Mouse (Mus musculus) hindbrain, postnatal 0 days (tissue): ENCODE data around the gene Olfr905. TPM values are rescaled to one million over a fixed set of nuclear protein-coding genes. Genes with fewer than 3 reads are reported as not detected.

Experiments used
- ATAC-seq: fragments of 200-750 bp; cut with Nextera tagmentation; 2 replicates; pipeline ENCODE4 v1.8.0; 2017; ENCODE audit warnings: mild to moderate bottlenecking, moderate TSS enrichment, moderate library complexity
- DNase-seq: peaks from one replicate; pipeline ENCODE4 v3.0.0-alpha.2; 2015; ENCODE audit warnings: low spot score
- H3K27ac ChIP-seq: fragments of 300-500 bp; sonication (generic); 2 replicates; pipeline ENCODE4 v1.5.1; 2014; ENCODE audit warnings: mild to moderate bottlenecking
- H3K27me3 ChIP-seq: fragments of 300-500 bp; sonication (generic); 2 replicates; pipeline ENCODE4 v1.6.1; 2014; ENCODE audit warnings: low read length, mixed read lengths; ENCODE audit not compliant: insufficient read depth
- H3K36me3 ChIP-seq: fragments of 300-500 bp; sonication (generic); 2 replicates; pipeline ENCODE4 v1.6.1; 2014; ENCODE audit warnings: low read length, mixed read lengths; ENCODE audit not compliant: insufficient read depth
- H3K4me1 ChIP-seq: fragments of 300-500 bp; sonication (generic); 2 replicates; pipeline ENCODE4 v1.6.1; 2014; ENCODE audit warnings: antibody characterized with exemption, low read length, mixed read lengths; ENCODE audit not compliant: insufficient read depth
- H3K4me2 ChIP-seq: fragments of 300-500 bp; sonication (generic); 2 replicates; pipeline ENCODE4 v1.6.1; 2014; ENCODE audit warnings: low read depth, mild to moderate bottlenecking, low read length, moderate library complexity, mixed read lengths
- H3K4me3 ChIP-seq: fragments of 300-500 bp; sonication (generic); 2 replicates; pipeline ENCODE4 v1.5.1; 2014; ENCODE audit warnings: low read length
- H3K9ac ChIP-seq: fragments of 300-500 bp; sonication (generic); replicated peaks from 2 replicates; pipeline ENCODE4 v1.6.1; 2014; ENCODE audit warnings: mild to moderate bottlenecking, low read length, moderate library complexity, mixed read lengths
- H3K9me3 ChIP-seq: fragments of 300-500 bp; sonication (generic); 2 replicates; pipeline ENCODE4 v1.6.1; 2016; ENCODE audit warnings: low read length, mixed read lengths
- CTCF ChIP-seq: IDR thresholded peaks from 2 replicates; pipeline ENCODE4 v1.5.1; 2016; ENCODE audit warnings: antibody characterized with exemption, control low read depth, low read depth
- WGBS: fragments of 180-500 bp; shearing (Covaris S2); extraction: QIAGEN DNeasy Blood & Tissue Kit; methylation state at CpG from one replicate; pipeline ENCODE4 v1.1.7; 2014; 5-methylcytosine and 5-hydroxymethylcytosine counted together
- polyA plus RNA-seq: library from polyadenylated mRNA; unstranded; fragments of >200 nt; fragmentation: Nextera tagmentation; extraction: Ambion mirVana; gene quantifications from 2 replicates; pipeline ENCODE4 v1.2.1, GENCODE M21; 2015
- total RNA-seq: library from RNA; depleted of rRNA; stranded (reverse); fragments of >200 nt; gene quantifications from 2 replicates; pipeline ENCODE4 v1.2.3, GENCODE M21; 2014; rRNA removed

The Olfr905 gene
- total RNA-seq (not detected in 2 replicates), polyA plus RNA-seq (not detected in 2 replicates)

DNA sequence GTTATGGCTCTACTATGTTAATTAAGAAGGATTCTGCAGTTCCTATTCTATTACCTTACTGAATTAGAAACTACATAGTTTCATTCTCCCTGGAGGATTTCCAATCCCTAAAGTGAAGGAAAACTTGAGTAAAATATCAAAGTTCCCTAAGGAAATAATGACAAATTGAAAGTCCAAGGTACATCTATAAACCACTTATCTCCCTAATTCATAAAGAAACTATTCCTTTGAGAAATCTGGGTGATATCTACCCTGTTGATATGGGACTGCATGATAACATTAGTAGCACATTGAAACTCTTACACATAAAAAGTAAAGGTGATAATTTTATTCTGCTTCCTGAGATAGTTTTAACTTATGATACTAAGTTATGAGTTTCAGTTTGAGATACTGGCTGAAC, at the start of gene Olfr905:
Gene Olfr905 (plus strand): TSS at position 301 of the 400 bp plus-strand sequence.
- H3K4me3 ChIP-seq: no peak within 1 kb of the TSS
- DNase-seq: no peak
- no peak within 1 kb of the TSS for H3K27ac ChIP-seq
- H3K36me3 ChIP-seq: no peaks in the 10 kb centered on the region
- H3K9ac ChIP-seq: no peak within 1 kb of the TSS
- H3K4me2 ChIP-seq: no peak within 1 kb of the TSS
- H3K27me3 ChIP-seq: no peaks in the 10 kb centered on the region
- ATAC-seq: no peak
- H3K9me3 ChIP-seq: no peaks in the 10 kb centered on the region
- no peaks in the 10 kb centered on the region for H3K4me1 ChIP-seq
- no peak for TF ChIP-seq CTCF

DNA sequence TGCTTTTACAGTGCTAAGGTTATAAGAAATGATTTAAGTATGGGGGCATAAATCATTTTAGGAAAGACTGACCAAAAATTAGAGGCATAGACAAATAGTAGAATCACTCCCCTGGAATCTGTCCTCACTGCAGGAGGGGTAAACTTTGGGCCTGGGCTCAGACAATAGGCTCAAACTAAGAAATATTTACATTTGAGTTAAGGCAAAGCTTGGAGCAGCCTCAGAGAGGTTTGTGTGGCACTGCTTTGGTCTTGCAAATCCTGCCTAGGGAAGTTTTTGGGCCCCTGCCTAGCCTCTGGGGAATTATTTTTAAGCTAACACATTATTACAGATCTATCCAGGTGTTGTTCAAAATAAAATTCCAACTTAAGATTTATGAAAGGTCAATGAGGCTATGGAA, 47.1 kb upstream of the Olfr905 start:
- H3K4me1 ChIP-seq: no peaks in the 10 kb centered on the region
- H3K9me3 ChIP-seq: no peaks in the 10 kb centered on the region
- no peak overlapping the region for H3K27ac ChIP-seq
- H3K27me3 ChIP-seq: no peaks in the 10 kb centered on the region
- DNase-seq (no peak), ATAC-seq (no peak)
- no peak overlapping the region for H3K9ac ChIP-seq
- no peak overlapping the region for H3K4me3 ChIP-seq
- no peaks in the 10 kb centered on the region for H3K36me3 ChIP-seq
- TF ChIP-seq CTCF: no peak
- no peak overlapping the region for H3K4me2 ChIP-seq

DNA sequence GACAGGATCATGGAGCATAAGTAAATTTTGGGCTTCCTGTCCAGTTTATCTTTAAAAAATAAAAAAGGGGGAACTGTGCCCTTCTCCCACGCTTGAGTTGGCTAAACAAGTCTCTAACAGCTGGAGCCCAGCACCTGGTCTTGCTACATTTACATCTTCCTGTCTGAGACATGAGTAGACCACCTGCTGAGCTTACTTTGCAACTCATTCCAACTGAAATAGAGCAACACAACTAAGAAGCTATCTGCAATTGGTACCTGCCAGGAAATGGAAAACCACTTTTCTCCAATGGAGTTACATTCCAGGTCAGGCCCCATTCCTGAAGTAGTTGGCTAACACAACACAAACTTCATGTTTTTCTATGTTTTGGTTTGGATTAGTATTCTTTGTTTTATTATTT, 43.9 kb upstream of the Olfr905 start:
- no peak overlapping the region for H3K27ac ChIP-seq
- H3K9me3 ChIP-seq: no peaks in the 10 kb centered on the region
- ATAC-seq (no peak), DNase-seq (no peak)
- H3K27me3 ChIP-seq: no peaks in the 10 kb centered on the region
- no peak for TF ChIP-seq CTCF
- no peaks in the 10 kb centered on the region for H3K36me3 ChIP-seq
- no peak overlapping the region for H3K4me2 ChIP-seq
- no peak overlapping the region for H3K9ac ChIP-seq
- H3K4me1 ChIP-seq: no peaks in the 10 kb centered on the region
- no peak overlapping the region for H3K4me3 ChIP-seq
- 30% methylated on average over 1 of the region's 1 CpGs for WGBS

DNA sequence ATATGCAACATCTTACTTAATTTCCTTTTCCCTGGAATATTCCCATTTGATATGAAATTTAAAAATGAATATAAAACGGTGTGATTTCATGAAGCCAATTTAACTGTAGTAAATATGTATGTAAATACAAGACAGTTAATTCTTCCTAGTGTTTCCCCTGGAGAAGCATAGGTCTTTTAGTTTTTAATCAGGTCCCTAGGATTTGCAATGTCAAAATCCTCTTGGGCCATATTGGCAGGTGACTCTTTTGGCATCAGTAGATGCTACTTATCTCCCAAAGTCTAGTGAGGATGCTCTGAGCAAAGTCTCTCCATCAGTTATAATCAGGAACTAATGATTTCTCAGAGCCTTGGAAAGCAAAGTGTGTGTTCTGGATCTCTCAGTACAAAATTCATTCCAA, 41.8 kb upstream of the Olfr905 start, which contains the start of gene Olfr901:
Gene Olfr901 (plus strand): TSS at position 301 of the 400 bp plus-strand sequence.
- Histone ChIP-seq H3K27me3 (no peaks in the 10 kb centered on the region), H3K27ac (no peak within 1 kb of the TSS), H3K36me3 (no peaks in the 10 kb centered on the region), H3K4me2 (no peak within 1 kb of the TSS), H3K4me1 (no peaks in the 10 kb centered on the region), H3K9ac (no peak within 1 kb of the TSS), H3K4me3 (no peak within 1 kb of the TSS), H3K9me3 (no peaks in the 10 kb centered on the region)
- no peak for ATAC-seq
- DNase-seq: no peak
- WGBS: 82% methylated on average over 1 of the region's 1 CpGs
- no peak for TF ChIP-seq CTCF

DNA sequence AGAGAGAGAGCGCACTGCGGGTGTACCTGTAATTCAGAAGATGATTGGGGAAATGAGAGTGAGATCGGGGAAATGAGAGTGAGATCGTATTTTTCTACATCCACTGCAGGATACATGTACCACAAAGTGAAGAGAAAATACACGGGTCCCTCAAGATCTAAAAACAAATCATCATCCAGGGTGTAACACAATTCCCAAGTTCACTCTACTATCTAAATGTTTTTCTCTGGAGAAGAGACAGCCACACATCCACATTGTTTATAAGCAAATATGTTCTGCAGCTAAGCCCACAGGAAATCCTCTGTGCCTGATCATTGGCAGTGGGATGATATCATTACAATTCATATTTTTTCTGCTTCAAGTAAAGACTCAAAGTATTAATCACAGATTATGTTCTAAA, 23.6 kb upstream of the Olfr905 start, which contains the start of gene Olfr902:
Gene Olfr902 (plus strand): TSS at position 301 of the 400 bp plus-strand sequence.
- H3K4me3 ChIP-seq: no peak within 1 kb of the TSS
- ATAC-seq (no peak), DNase-seq (no peak)
- no peaks in the 10 kb centered on the region for H3K36me3 ChIP-seq
- 89% methylated on average over 5 of the region's 5 CpGs for WGBS
- H3K4me2 ChIP-seq: no peak within 1 kb of the TSS
- H3K9ac ChIP-seq: no peak within 1 kb of the TSS
- TF ChIP-seq CTCF: no peak
- H3K27me3 ChIP-seq: no peaks in the 10 kb centered on the region
- H3K27ac ChIP-seq: no peak within 1 kb of the TSS
- H3K9me3 ChIP-seq: no peaks in the 10 kb centered on the region
- no peaks in the 10 kb centered on the region for H3K4me1 ChIP-seq

DNA sequence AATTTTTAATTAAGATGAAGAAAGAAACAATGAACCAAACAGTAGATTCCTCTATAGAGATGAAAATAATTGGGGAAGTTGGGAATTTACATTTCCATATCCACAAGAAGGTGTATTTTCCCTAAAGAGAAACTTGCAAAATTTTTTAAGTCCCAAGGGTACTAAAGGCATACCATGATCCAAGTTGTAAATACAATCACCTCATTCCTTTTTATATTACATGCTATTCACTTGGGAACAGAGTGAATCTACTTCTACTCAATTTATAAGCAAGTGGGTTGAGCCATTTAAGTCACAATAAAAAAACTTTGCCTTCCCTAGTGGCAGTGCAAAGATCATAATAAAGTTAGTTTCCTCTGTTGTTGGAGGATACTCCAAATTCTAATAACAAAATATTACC, 8.1 kb upstream of the Olfr905 start, which contains the start of gene Olfr904:
Gene Olfr904 (plus strand): TSS at position 301 of the 400 bp plus-strand sequence.
- H3K4me2 ChIP-seq: no peak within 1 kb of the TSS
- H3K27me3 ChIP-seq: no peaks in the 10 kb centered on the region
- no peak for ATAC-seq
- TF ChIP-seq CTCF: no peak
- H3K4me1 ChIP-seq: no peaks in the 10 kb centered on the region
- no peaks in the 10 kb centered on the region for H3K9me3 ChIP-seq
- H3K9ac ChIP-seq: no peak within 1 kb of the TSS
- no peaks in the 10 kb centered on the region for H3K36me3 ChIP-seq
- H3K27ac ChIP-seq: no peak within 1 kb of the TSS
- no peak for DNase-seq
- H3K4me3 ChIP-seq: no peak within 1 kb of the TSS

DNA sequence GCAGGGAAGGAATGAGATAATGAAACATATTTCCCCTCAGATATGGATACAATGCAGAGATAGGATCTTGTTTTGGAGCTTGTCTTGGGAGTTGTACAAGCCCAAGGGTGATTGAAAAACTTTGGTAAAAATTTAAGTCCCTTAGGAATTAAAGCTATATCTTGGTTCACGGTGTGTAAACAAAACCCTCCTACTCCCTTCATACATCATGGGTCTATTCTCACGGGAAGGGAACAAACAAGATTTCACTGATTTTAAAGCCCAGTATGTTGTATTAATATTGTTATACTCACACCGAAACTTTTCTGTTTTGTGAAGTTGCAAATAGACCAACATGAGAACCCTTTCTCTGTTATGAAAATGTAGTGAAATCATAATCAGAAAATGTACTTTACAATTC, 15.9 kb downstream of the Olfr905 start, which contains the start of gene Olfr906:
Gene Olfr906 (plus strand): TSS at position 301 of the 400 bp plus-strand sequence.
- H3K4me1 ChIP-seq: no peaks in the 10 kb centered on the region
- DNase-seq (no peak), ATAC-seq (no peak)
- H3K36me3 ChIP-seq: no peaks in the 10 kb centered on the region
- 87% methylated on average over 3 of the region's 3 CpGs for WGBS
- TF ChIP-seq CTCF: no peak
- H3K27me3 ChIP-seq: no peaks in the 10 kb centered on the region
- no peaks in the 10 kb centered on the region for H3K9me3 ChIP-seq
- H3K4me2 ChIP-seq: no peak within 1 kb of the TSS
- no peak within 1 kb of the TSS for H3K9ac ChIP-seq
- no peak within 1 kb of the TSS for H3K27ac ChIP-seq
- no peak within 1 kb of the TSS for H3K4me3 ChIP-seq
